Mouse (Mus musculus): ENCODE results near the gene Atrn.

GRCm38 (mm10) chr2:131030561-131030960, 124.3 kb downstream of the Atrn start:
- no peak for TF ChIP-seq GATA1 (IDR thresholded peaks at IDR 0.05; ENCODE audit: low read length)
- no peak for TF ChIP-seq TAL1 (IDR thresholded peaks at IDR 0.05; ENCODE audit: low read length)
